Mouse (Mus musculus): Measurements from ENCODE around the gene Ccdc146. TPM values are rescaled to one million over a fixed set of nuclear protein-coding genes. Genes with fewer than 3 reads are reported as not detected.

The Ccdc146 gene
- polyA plus RNA-seq, 1 experiment from 2014 or later: 0.36 TPM

GRCm38 (mm10) chr5:21271386-21272354 lies 152.8 kb downstream of the Ccdc146 start:
- no peak overlapping the region for H3K4me3 ChIP-seq (ENCODE audit: low read depth, low read length)
- H3K9ac ChIP-seq (ENCODE audit: low read length): no peak overlapping the region
- no peaks in the 10 kb centered on the region for H3K9me3 ChIP-seq (ENCODE audit: control insufficient read depth, low read length)
- 47% methylated on average over 9 of the region's 9 CpGs for WGBS
- no peaks in the 10 kb centered on the region for H3K27me3 ChIP-seq (ENCODE audit: control insufficient read depth, insufficient read depth, low read length)
- no peaks in the 10 kb centered on the region for H3K36me3 ChIP-seq (ENCODE audit: control insufficient read depth, insufficient read depth, low read length)
- no peak for DNase-seq (ENCODE audit: low spot score)
- no peak overlapping the region for H3K4me2 ChIP-seq (ENCODE audit: low read depth, low read length, severe bottlenecking)
- ATAC-seq (replicated peaks; ENCODE audit: low FRiP score): 0 out of 2 replicates have a peak, but pooled peaks have one; percentile 51
- H3K27ac ChIP-seq (ENCODE audit: low read depth, low read length): no peak overlapping the region
- no peaks in the 10 kb centered on the region for H3K4me1 ChIP-seq (replicated peaks; ENCODE audit: control insufficient read depth, insufficient read depth, low read length)

- H3K27ac ChIP-seq (ENCODE audit: low read depth, low read length): no peak overlapping the region
- H3K4me2 ChIP-seq (ENCODE audit: low read depth, low read length, severe bottlenecking): no peak overlapping the region
- no peaks in the 10 kb centered on the region for H3K4me1 ChIP-seq (replicated peaks; ENCODE audit: control insufficient read depth, insufficient read depth, low read length)
- WGBS: 78% methylated on average over 4 of the region's 4 CpGs
- no peaks in the 10 kb centered on the region for H3K36me3 ChIP-seq (ENCODE audit: control insufficient read depth, insufficient read depth, low read length)
- ATAC-seq (replicated peaks; ENCODE audit: low FRiP score): no peak
- H3K9ac ChIP-seq (ENCODE audit: low read length): no peak overlapping the region
- no peaks in the 10 kb centered on the region for H3K9me3 ChIP-seq (ENCODE audit: control insufficient read depth, low read length)
- no peak overlapping the region for H3K4me3 ChIP-seq (ENCODE audit: low read depth, low read length)
- DNase-seq (ENCODE audit: low spot score): no peak
- no peaks in the 10 kb centered on the region for H3K27me3 ChIP-seq (ENCODE audit: control insufficient read depth, insufficient read depth, low read length)
These were observed 153.7 kb downstream of the Ccdc146 start for GRCm38 (mm10) chr5:21270756-21271155.

GRCm38 (mm10) chr5:21269446-21269845 lies 155.0 kb downstream of the Ccdc146 start:
- ATAC-seq (replicated peaks; ENCODE audit: low FRiP score) (no peak), DNase-seq (ENCODE audit: low spot score) (no peak)
- Histone ChIP-seq H3K9me3 (ENCODE audit: control insufficient read depth, low read length) (no peaks in the 10 kb centered on the region), H3K4me3 (ENCODE audit: low read depth, low read length) (no peak overlapping the region), H3K4me2 (ENCODE audit: low read depth, low read length, severe bottlenecking) (no peak overlapping the region), H3K4me1 (replicated peaks; ENCODE audit: control insufficient read depth, insufficient read depth, low read length) (0 out of 2 replicates have a peak, but pooled peaks cover under 1% of the 10 kb centered on the region), H3K9ac (ENCODE audit: low read length) (no peak overlapping the region), H3K36me3 (ENCODE audit: control insufficient read depth, insufficient read depth, low read length) (no peaks in the 10 kb centered on the region), H3K27ac (ENCODE audit: low read depth, low read length) (no peak overlapping the region), H3K27me3 (ENCODE audit: control insufficient read depth, insufficient read depth, low read length) (no peaks in the 10 kb centered on the region)
- WGBS: 85% methylated on average over 5 of the region's 5 CpGs

- WGBS: 92% methylated on average over 2 of the region's 2 CpGs
- H3K9me3 ChIP-seq (ENCODE audit: control insufficient read depth, low read length): no peaks in the 10 kb centered on the region
- no peaks in the 10 kb centered on the region for H3K36me3 ChIP-seq (ENCODE audit: control insufficient read depth, insufficient read depth, low read length)
- no peak overlapping the region for H3K4me3 ChIP-seq (ENCODE audit: low read depth, low read length)
- H3K27me3 ChIP-seq (ENCODE audit: control insufficient read depth, insufficient read depth, low read length): no peaks in the 10 kb centered on the region
- DNase-seq (ENCODE audit: low spot score): no peak
- no peak overlapping the region for H3K9ac ChIP-seq (ENCODE audit: low read length)
- ATAC-seq (replicated peaks; ENCODE audit: low FRiP score): no peak
- H3K27ac ChIP-seq (ENCODE audit: low read depth, low read length): no peak overlapping the region
- no peak overlapping the region for H3K4me2 ChIP-seq (ENCODE audit: low read depth, low read length, severe bottlenecking)
- 0 out of 2 replicates have a peak, but pooled peaks cover 3% of the 10 kb centered on the region for H3K4me1 ChIP-seq (replicated peaks; ENCODE audit: control insufficient read depth, insufficient read depth, low read length)
These were observed 157.4 kb downstream of the Ccdc146 start for GRCm38 (mm10) chr5:21267090-21267489.

GRCm38 (mm10) chr5:21265049-21265448 lies 159.4 kb downstream of the Ccdc146 start:
- peaks cover 3% of the 10 kb centered on the region; the same call in 1 of the 2 replicates for H3K4me1 ChIP-seq (replicated peaks; ENCODE audit: control insufficient read depth, insufficient read depth, low read length)
- DNase-seq (ENCODE audit: low spot score) (peak; percentile 91), ATAC-seq (replicated peaks; ENCODE audit: low FRiP score) (peak; percentile 71)
- WGBS: 25% methylated on average over 4 of the region's 4 CpGs
- no peaks in the 10 kb centered on the region for H3K27me3 ChIP-seq (ENCODE audit: control insufficient read depth, insufficient read depth, low read length)
- H3K9ac ChIP-seq (ENCODE audit: low read length): no peak overlapping the region
- H3K4me3 ChIP-seq (ENCODE audit: low read depth, low read length): no peak overlapping the region
- no peak overlapping the region for H3K27ac ChIP-seq (ENCODE audit: low read depth, low read length)
- H3K9me3 ChIP-seq (ENCODE audit: control insufficient read depth, low read length): no peaks in the 10 kb centered on the region
- no peaks in the 10 kb centered on the region for H3K36me3 ChIP-seq (ENCODE audit: control insufficient read depth, insufficient read depth, low read length)
- no peak overlapping the region for H3K4me2 ChIP-seq (ENCODE audit: low read depth, low read length, severe bottlenecking)

- no peaks in the 10 kb centered on the region for H3K9me3 ChIP-seq (ENCODE audit: control insufficient read depth, low read length)
- H3K27ac ChIP-seq (ENCODE audit: low read depth, low read length): no peak overlapping the region
- no peak overlapping the region for H3K4me2 ChIP-seq (ENCODE audit: low read depth, low read length, severe bottlenecking)
- no peak overlapping the region for H3K9ac ChIP-seq (ENCODE audit: low read length)
- no peaks in the 10 kb centered on the region for H3K27me3 ChIP-seq (ENCODE audit: control insufficient read depth, insufficient read depth, low read length)
- DNase-seq (ENCODE audit: low spot score): no peak
- WGBS: 81% methylated on average over 8 of the region's 8 CpGs
- no peaks in the 10 kb centered on the region for H3K36me3 ChIP-seq (ENCODE audit: control insufficient read depth, insufficient read depth, low read length)
- no peak overlapping the region for H3K4me3 ChIP-seq (ENCODE audit: low read depth, low read length)
- peaks cover 3% of the 10 kb centered on the region; the same call in 1 of the 2 replicates for H3K4me1 ChIP-seq (replicated peaks; ENCODE audit: control insufficient read depth, insufficient read depth, low read length)
- ATAC-seq (replicated peaks; ENCODE audit: low FRiP score): peak; percentile 52
These were observed 160.0 kb downstream of the Ccdc146 start for GRCm38 (mm10) chr5:21264352-21265021.

- DNase-seq (ENCODE audit: low spot score) (peak; percentile 72), ATAC-seq (replicated peaks; ENCODE audit: low FRiP score) (peak; percentile 76)
- no peaks in the 10 kb centered on the region for H3K27me3 ChIP-seq (ENCODE audit: control insufficient read depth, insufficient read depth, low read length)
- no peak overlapping the region for H3K4me3 ChIP-seq (ENCODE audit: low read depth, low read length)
- no peaks in the 10 kb centered on the region for H3K36me3 ChIP-seq (ENCODE audit: control insufficient read depth, insufficient read depth, low read length)
- H3K4me2 ChIP-seq (ENCODE audit: low read depth, low read length, severe bottlenecking): no peak overlapping the region
- peak overlapping the region; percentile 25 for H3K27ac ChIP-seq (ENCODE audit: low read depth, low read length)
- no peak overlapping the region for H3K9ac ChIP-seq (ENCODE audit: low read length)
- H3K9me3 ChIP-seq (ENCODE audit: control insufficient read depth, low read length): no peaks in the 10 kb centered on the region
- peaks cover 3% of the 10 kb centered on the region; the same call in 1 of the 2 replicates for H3K4me1 ChIP-seq (replicated peaks; ENCODE audit: control insufficient read depth, insufficient read depth, low read length)
- WGBS: 42% methylated on average over 18 of the region's 18 CpGs
These were observed 161.0 kb downstream of the Ccdc146 start for GRCm38 (mm10) chr5:21263202-21264055.
